In genomic region chr5:138977759-138978158, GRCm38 (mm10) we compare ENCODE assay signal across 18 mouse cellular contexts. TPM values are rescaled to one million over a fixed set of nuclear protein-coding genes. Genes with fewer than 3 reads are reported as not detected.
DNase-seq lines count a peak whose midpoint lies in the region; ATAC-seq and TF ChIP-seq lines count a peak whose summit lies in the region.
"Had no signal": no experiment of that assay in that cellular context is flagged by ENCODE, and none has a peak within 500 bp of the region (broad histone marks: within the 10 kb centered on the region; RNA-seq: fewer than 3 reads in every experiment).

No protein-coding gene starts in this region.

- peak overlapping the region; percentile 26; the same call in 1 of the 2 replicates for H3K9ac ChIP-seq in heart, embryonic 13.5 days
- H3K9ac ChIP-seq in kidney, postnatal 0 days (ENCODE audit: low read depth, low read length): no peak overlapping the region
- H3K9ac ChIP-seq: midbrain, embryonic 15.5 days had no signal

- no peaks in the 10 kb centered on the region for H3K27me3 ChIP-seq in heart, embryonic 13.5 days (replicated peaks)
- no peaks in the 10 kb centered on the region for H3K27me3 ChIP-seq in kidney, postnatal 0 days (ENCODE audit: insufficient read depth, low read length)
- H3K27me3 ChIP-seq: midbrain, embryonic 15.5 days had no signal

- peak overlapping the region; percentile 30; the same call in 1 of the 2 replicates for H3K27ac ChIP-seq in heart, embryonic 13.5 days (replicated peaks)
- no peak overlapping the region for H3K27ac ChIP-seq in kidney, postnatal 0 days
- H3K27ac ChIP-seq: hindbrain, postnatal 0 days; midbrain, embryonic 15.5 days had no signal

- WGBS in heart, embryonic 13.5 days: 17% methylated on average over 3 of the region's 3 CpGs
- 16% methylated on average over 3 of the region's 3 CpGs for WGBS in kidney, postnatal 0 days

- no peak for DNase-seq in heart, postnatal 4 days
- DNase-seq in kidney, postnatal 0 days (ENCODE audit: low spot score): peak; percentile 28
- no peak for DNase-seq in kidney, postnatal 36 days
- peak; percentile 75 for DNase-seq in R1 (ENCODE audit: low read depth, low spot score)
- peak; percentile 31 to 76 for DNase-seq in lung, postnatal 4 days
- no peak for DNase-seq in retina, embryonic 14.5 days (ENCODE audit: low spot score)
- DNase-seq: adrenal gland, postnatal 10 days; cerebellum, adult 8-10 months; heart, postnatal 10 days; kidney, adult 8-10 months; right cerebral cortex, postnatal 14 days; thymus, postnatal 4 days had no signal

- no peak overlapping the region for H3K4me2 ChIP-seq in heart, embryonic 13.5 days
- no peak overlapping the region for H3K4me2 ChIP-seq in kidney, postnatal 0 days (ENCODE audit: low read length)
- H3K4me2 ChIP-seq: liver, embryonic 11.5 days; midbrain, embryonic 15.5 days had no signal

- no peak for TF ChIP-seq CTCF in kidney, postnatal 0 days (IDR thresholded peaks at IDR 0.05; ENCODE audit: low read depth)

- no peak overlapping the region for H3K4me3 ChIP-seq in heart, embryonic 13.5 days
- no peak overlapping the region for H3K4me3 ChIP-seq in kidney, postnatal 0 days (replicated peaks; ENCODE audit: low read depth, low read length)
- H3K4me3 ChIP-seq: midbrain, embryonic 15.5 days had no signal

- no peaks in the 10 kb centered on the region for H3K9me3 ChIP-seq in heart, embryonic 13.5 days
- H3K9me3 ChIP-seq in kidney, postnatal 0 days (replicated peaks; ENCODE audit: low read length): no peaks in the 10 kb centered on the region
- H3K9me3 ChIP-seq: midbrain, embryonic 15.5 days had no signal

- peaks cover 56% of the 10 kb centered on the region for H3K4me1 ChIP-seq in heart, embryonic 13.5 days
- H3K4me1 ChIP-seq in kidney, postnatal 0 days (replicated peaks; ENCODE audit: insufficient read depth, low read length): peaks cover 23% of the 10 kb centered on the region; the same call in 1 of the 2 replicates
- H3K4me1 ChIP-seq: midbrain, embryonic 15.5 days had no signal

- peaks cover 72% of the 10 kb centered on the region for H3K36me3 ChIP-seq in heart, embryonic 13.5 days
- H3K36me3 ChIP-seq in kidney, postnatal 0 days (ENCODE audit: insufficient read depth, low read length): peaks cover 12% of the 10 kb centered on the region; the same call in 1 of the 2 replicates
- H3K36me3 ChIP-seq: midbrain, embryonic 15.5 days had no signal

- no peak for ATAC-seq in heart, embryonic 13.5 days (ENCODE audit: extremely low read depth, insufficient number of reproducible peaks, low FRiP score, low TSS enrichment)
- ATAC-seq in kidney, postnatal 0 days (replicated peaks; ENCODE audit: low FRiP score, low read depth): no peak
- ATAC-seq: forebrain, embryonic 14.5 days; hindbrain, postnatal 0 days; midbrain, embryonic 15.5 days had no signal

RNA-seq across cellular contexts. Expression of gene Pdgfa, which starts 19.4 kb away (rescaled TPM):
- polyA plus RNA-seq in heart, embryonic 13.5 days (2015; fragmentation: Nextera tagmentation; extraction: Ambion mirVana): 39.8 and 42.1 TPM in 2 replicates
- 10 to 100 TPM; 54.5 to 59.3 TPM for total RNA-seq in heart, postnatal 4 days (2021)
- polyA plus RNA-seq in kidney, postnatal 0 days (2015; fragmentation: Nextera tagmentation; extraction: Ambion mirVana): 75.2 and 77.7 TPM in 2 replicates
- total RNA-seq: MEL had no signal

Comparison
In these comparisons a context has a peak if more than half of its experiments do, and no peak if none do; other contexts are left out.
1. DNase-seq: peak in kidney, postnatal 0 days (single experiment), R1 (single experiment) and lung, postnatal 4 days (2 of 2); none in heart, postnatal 4 days (single experiment), kidney, postnatal 36 days (0 of 2) and retina, embryonic 14.5 days (single experiment).